Mouse (Mus musculus) embryo, embryonic 11.5 days (tissue): ENCODE data around the gene Glrx.
"Not testable (repeated sequence)": the region's sequence is repeated elsewhere in the genome, so short reads cannot be mapped to it uniquely, and the experiment has no call there.

Source experiments
- DNase-seq: peaks from one replicate; pipeline ENCODE4 v3.0.0-alpha.2; 2012; ENCODE audit warnings: low read depth, low spot score

Gene Glrx

GRCm38 (mm10) chr13:75839719-75840481 is at the start of gene Glrx:
Gene Glrx, plus strand, starts transcription at chr13:75839868.
- DNase-seq, result peak; percentile 46

DNA sequence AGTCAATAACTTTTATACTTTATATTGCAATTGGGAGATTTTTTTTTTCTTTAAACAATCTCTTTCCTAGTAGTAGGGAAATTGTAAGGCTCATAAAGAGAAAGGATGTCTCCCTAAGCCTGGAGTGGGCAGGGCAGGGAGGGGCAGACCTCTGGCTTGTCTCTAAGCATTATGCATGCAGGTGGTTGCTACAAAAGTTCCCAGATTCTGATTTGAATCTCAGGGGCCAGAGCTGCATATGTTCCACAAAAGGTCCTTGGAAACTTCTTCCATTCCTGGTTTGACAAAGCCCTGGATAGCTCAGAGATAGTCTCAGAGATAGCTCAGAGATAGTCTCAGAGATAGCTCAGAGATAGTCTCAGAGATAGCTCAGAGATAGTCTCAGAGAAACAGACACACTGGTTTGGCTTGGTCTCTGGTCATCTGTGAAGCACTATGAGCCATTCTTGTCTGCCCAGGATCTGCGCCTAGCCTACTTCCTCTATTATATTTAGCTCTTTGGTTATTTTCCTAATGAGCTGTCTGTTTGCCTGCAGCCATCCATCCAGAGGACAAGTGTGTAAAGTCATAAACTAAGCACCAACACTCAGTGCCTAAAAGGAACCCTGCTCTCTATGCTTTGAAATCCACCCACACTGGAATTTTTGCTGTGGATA is 49.0 kb upstream of the Glrx start:
- no peak for DNase-seq

DNA sequence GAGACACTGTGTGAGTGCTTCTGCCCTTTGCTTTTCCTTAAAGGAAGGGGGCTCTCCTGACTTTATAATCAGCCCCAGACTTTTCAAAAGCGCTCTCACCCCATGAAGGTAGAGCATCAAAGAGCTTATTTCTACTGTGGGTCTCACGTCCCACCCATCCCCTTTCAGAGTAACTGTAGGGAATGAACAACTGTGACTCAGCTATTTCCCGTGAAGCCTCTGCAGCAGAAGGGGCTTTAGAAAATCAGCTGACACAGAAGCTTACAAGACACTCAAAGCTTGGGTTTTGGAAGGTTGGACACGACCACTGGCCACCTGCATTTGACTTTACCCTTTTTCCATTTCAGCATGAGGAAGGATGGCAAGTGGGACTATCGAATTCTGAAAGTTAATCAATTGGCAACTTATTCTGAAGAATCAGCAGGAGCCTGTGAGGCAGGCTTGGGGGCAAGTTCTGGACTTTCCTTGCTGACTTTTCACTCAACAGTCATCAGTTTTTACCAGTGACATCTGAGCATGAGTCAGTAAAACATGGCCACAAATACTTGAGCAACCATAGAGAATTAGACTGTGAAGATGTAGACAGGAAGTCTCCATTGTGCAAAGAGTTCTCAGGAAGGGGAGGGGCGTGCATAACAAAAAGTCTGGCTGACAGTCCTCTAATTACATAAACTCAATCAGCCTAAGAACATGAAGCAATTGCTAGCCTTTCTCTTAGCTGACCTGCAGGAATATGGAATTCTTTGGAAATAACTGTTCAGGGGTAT is 45.6 kb upstream of the Glrx start:
- no peak for DNase-seq

DNA sequence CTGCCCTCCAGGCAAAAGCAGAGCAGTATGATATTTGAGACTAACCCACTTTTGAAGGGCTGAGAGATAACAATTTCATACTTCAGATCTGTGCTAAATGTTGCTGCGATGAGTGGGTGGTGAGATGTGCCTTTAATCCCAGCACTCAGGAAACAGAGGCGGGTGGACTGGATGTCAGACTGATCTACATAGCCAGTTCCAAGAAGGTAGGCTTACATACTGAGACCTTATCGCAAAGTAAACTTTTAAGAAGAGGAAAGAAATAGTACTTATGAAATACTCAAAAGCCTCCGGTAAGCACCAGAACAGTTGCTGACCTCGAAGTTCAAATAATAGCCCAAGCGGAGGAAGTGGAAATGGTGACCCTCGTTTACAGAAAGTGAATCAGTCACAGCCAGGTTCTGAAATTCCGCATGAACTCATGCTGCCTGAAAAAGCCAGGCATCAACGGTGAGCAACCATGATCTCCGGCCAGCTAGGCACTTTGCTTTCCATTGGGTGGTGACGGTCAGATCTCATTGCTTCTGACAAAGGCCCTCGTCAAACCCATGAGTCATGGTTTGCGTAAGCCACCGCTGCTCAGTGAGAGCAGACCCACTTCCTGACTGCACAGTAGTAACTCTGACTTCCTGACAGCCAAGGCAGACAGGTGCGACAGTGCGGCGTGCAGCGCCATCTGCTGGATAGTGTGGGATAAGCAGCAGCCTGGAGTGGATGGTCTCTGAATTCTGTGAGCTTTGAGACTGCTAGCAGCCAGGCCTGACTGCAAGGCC is 42.1 kb upstream of the Glrx start:
- peak; percentile 80 for DNase-seq

DNA sequence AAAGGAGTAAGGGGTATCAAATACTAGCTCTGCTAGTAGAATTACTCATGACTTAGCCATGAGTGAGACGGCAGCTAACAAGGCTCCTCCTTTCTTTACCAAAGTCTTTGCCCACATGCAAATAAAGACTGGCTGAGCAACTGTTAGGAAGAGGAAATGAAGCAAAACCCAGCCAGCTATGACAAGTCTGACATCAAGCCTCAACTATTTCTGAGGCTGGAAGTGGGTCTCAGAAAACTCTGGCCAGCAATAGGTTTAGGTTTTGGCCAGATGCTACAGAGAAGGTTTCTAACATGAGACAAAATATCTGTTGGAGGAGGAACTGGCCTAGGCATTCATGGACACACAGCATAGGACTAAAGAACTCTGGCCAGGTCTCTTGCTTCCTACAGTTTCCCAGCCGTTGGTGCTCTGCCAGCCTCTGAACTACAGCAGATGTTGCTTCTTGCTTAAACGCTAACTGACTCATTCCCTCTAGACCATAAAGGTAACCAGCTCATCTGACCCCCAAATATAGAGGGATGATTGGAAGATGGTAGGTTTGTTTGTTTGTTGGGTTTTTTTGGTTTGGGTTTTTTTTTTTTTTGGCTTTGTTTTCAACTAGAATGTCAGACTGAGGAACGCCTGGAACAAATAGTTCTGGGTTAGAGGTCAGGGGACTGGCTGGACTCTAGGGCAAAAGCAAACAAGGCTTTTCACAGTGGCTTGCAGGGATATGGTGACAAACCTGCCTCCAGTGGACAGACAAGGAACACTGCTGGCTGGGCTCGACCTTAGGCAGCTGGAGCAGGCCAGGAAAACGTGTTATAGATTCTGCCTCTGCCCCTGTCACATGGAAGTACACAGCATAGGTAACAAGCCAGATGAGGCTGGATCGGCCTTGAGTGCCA is 41.0 kb upstream of the Glrx start:
- DNase-seq, result no peak

- no peak for DNase-seq
Measured at GRCm38 (mm10) chr13:75799421-75799820, 40.2 kb upstream of the Glrx start.

DNA sequence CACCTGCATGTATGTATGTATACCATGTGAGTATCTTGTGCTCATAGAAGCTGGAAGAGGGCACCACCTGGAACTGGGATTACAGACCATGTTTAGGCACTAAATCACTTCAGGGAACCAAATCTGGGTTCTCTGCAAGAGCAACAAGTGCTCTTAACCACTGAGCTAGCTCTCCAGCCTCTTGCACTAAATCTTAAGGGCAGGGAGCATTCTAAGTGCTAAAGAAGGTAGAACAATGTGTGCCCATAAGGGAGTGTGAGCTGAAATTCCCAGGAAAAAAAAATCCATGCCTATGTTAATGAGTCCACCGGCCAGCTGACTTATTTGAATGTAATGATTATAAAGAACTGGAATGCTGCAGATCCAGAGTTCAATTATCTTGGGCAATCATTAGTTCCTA is 31.7 kb upstream of the Glrx start:
- no peak for DNase-seq

GRCm38 (mm10) chr13:75809957-75810356 is 29.7 kb upstream of the Glrx start:
- DNase-seq, result no peak

GRCm38 (mm10) chr13:75817183-75817582 is 22.5 kb upstream of the Glrx start:
- DNase-seq, result no peak

DNA sequence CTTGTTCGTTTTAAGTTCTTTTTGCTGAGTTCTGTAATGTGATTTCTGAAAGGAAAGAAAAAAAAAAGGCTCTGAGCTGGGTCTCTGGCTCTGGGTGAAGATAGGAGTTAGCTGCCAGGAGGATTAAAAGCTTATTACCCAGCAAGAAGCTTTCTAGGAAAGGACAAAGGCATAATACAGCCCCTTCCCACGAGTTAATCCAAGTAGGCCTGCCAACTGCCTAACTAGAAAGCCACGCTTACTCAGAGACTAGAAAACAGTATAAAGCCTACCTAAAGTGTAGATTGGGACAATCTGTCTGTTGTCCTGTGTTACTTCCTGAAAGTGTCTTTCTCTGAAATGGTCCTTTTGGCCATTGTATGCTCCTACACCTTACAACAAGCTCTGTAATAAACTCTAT is 21.2 kb upstream of the Glrx start:
- DNase-seq, result no peak

- DNase-seq, result no peak
Measured at GRCm38 (mm10) chr13:75818945-75819706, 20.5 kb upstream of the Glrx start.

DNA sequence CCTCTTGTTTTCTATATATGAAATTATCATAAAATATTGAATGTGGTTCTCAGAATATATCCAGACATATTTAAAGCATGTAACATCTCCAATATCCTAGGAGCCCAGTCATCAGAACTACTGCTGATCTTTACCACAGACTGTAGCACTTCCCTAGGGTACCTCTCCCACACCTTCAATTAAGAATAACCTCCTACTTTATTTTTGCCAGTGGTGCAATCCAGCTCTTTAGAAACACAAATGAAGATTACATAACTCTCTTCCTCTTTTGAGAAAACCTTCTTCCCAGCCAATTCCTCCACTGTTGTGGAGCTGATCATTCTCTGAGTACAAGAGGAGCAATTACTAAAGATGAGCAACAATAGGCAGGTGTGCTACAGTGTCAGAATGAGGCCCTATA is 19.8 kb upstream of the Glrx start:
- no peak for DNase-seq

- not testable (repeated sequence) for DNase-seq
Measured at GRCm38 (mm10) chr13:75822366-75822765, 17.3 kb upstream of the Glrx start.

GRCm38 (mm10) chr13:75823201-75823600 is 16.5 kb upstream of the Glrx start:
- DNase-seq, result no peak

- DNase-seq, result no peak
Measured at GRCm38 (mm10) chr13:75824611-75825319, 14.9 kb upstream of the Glrx start.

DNA sequence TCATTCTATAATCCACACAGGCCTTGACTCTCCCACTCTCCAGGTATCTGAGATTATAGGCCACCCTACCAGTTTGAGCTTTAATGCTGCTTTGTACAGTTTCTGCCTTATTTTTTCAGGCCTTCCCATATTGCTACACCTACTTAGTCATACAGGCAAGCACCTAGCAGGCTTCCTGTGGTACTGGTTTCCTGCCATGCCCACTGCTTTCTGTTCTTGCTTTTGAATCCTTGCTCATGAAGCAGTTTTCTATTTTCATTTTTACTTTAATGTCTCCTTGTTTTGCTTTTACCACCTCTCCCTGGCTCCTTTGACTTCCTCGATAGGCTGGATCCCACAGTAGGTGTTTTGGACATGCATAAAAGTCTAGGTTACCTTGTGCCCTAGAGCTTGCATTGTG is 14.3 kb upstream of the Glrx start:
- DNase-seq, result no peak

- no peak for DNase-seq
Measured at GRCm38 (mm10) chr13:75830708-75831107, 9.0 kb upstream of the Glrx start.

- DNase-seq, result no peak
Measured at GRCm38 (mm10) chr13:75831710-75832109, 8.0 kb upstream of the Glrx start.

DNA sequence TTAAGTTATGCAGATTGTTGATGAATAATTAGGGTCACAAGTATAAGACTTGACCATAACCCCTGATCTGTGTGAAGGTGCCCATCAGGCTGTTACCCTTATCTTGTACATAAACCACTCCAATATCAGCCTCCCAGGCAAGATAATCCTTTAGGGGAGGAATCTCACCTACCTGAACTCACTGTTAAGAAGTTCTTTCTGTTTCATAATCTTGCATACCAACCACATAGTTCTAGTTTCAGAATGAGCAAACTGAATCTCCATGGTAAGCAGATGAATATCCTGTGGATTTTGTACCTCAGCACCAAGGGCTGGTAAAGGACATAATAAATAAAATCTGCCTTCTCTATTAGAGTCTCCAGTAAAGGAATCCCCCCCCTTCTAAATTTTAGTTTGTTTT is 7.0 kb upstream of the Glrx start:
- no peak for DNase-seq
